Comparison of ENCODE assay signal across 8 mouse cellular contexts in genomic region chr2:153475114-153476112, GRCm38 (mm10). TPM values are rescaled to one million over a fixed set of nuclear protein-coding genes. Genes with fewer than 3 reads are reported as not detected.
DNase-seq lines count a peak whose midpoint lies in the region; ATAC-seq and TF ChIP-seq lines count a peak whose summit lies in the region.

No protein-coding gene starts in this region.

- H3K4me1 ChIP-seq in midbrain, embryonic 10.5 days = peaks cover 45% of the 10 kb centered on the region
- H3K4me1 ChIP-seq in midbrain, embryonic 11.5 days (ENCODE audit: control insufficient read depth, insufficient read depth, low read length) = peaks cover 2% of the 10 kb centered on the region; the same call in 1 of the 2 replicates
- peaks cover 7% of the 10 kb centered on the region for H3K4me1 ChIP-seq in embryonic facial prominence, embryonic 11.5 days (ENCODE audit: control insufficient read depth, insufficient read depth, low read length)
- H3K4me1 ChIP-seq in liver, embryonic 16.5 days (ENCODE audit: control insufficient read depth, low read depth, low read length) = peaks cover 17% of the 10 kb centered on the region

- intact Hi-C loops in heart, postnatal 36 days (cut with DNase I) = no loop called here

- H3K9ac ChIP-seq in midbrain, embryonic 11.5 days (ENCODE audit: low read length) = no peak overlapping the region
- no peak overlapping the region; the same call in 1 of the 2 replicates for H3K9ac ChIP-seq in embryonic facial prominence, embryonic 11.5 days (replicated peaks; ENCODE audit: low read length)
- H3K9ac ChIP-seq in liver, embryonic 16.5 days (ENCODE audit: low read depth, low read length) = no peak overlapping the region

- no peak overlapping the region for H3K4me2 ChIP-seq in midbrain, embryonic 11.5 days
- H3K4me2 ChIP-seq in embryonic facial prominence, embryonic 11.5 days (ENCODE audit: low read depth, low read length) = no peak overlapping the region
- no peak overlapping the region for H3K4me2 ChIP-seq in liver, embryonic 16.5 days (ENCODE audit: low read depth, low read length)

- H3K27ac ChIP-seq in midbrain, embryonic 10.5 days (replicated peaks) = peak overlapping the region; percentile 39
- no peak overlapping the region; the same call in 1 of the 2 replicates for H3K27ac ChIP-seq in midbrain, embryonic 11.5 days (ENCODE audit: low read depth, low read length)
- 0 out of 2 replicates have a peak overlapping the region, but pooled peaks have one; percentile 35 for H3K27ac ChIP-seq in embryonic facial prominence, embryonic 11.5 days (replicated peaks; ENCODE audit: low read depth, low read length)
- H3K27ac ChIP-seq in liver, embryonic 16.5 days (ENCODE audit: low read length) = peak overlapping the region; percentile 25; the same call in 1 of the 2 replicates
- H3K27ac ChIP-seq in layer of hippocampus, adult 2 months = no peak overlapping the region

- no peaks in the 10 kb centered on the region for H3K9me3 ChIP-seq in midbrain, embryonic 10.5 days (replicated peaks)
- no peaks in the 10 kb centered on the region for H3K9me3 ChIP-seq in midbrain, embryonic 11.5 days (ENCODE audit: control insufficient read depth, low read length)
- H3K9me3 ChIP-seq in embryonic facial prominence, embryonic 11.5 days (replicated peaks; ENCODE audit: control insufficient read depth, low read length) = no peaks in the 10 kb centered on the region
- H3K9me3 ChIP-seq in liver, embryonic 16.5 days (replicated peaks; ENCODE audit: control insufficient read depth, low read length) = no peaks in the 10 kb centered on the region

- DNase-seq in midbrain, embryonic 10.5 days (ENCODE audit: low spot score) = no peak
- no peak for DNase-seq in midbrain, embryonic 11.5 days (ENCODE audit: low spot score, missing footprints)
- no peak for DNase-seq in embryonic facial prominence, embryonic 11.5 days (ENCODE audit: low spot score)
- DNase-seq in heart, postnatal 36 days = peak; percentile 28 to 38
- DNase-seq in layer of hippocampus, adult 9-10 months (ENCODE audit: low spot score) = no peak
- DNase-seq in layer of hippocampus, adult 2 months (ENCODE audit: low spot score in 2 of 2) = no peak

- no peaks in the 10 kb centered on the region for H3K27me3 ChIP-seq in midbrain, embryonic 10.5 days (ENCODE audit: low read depth, poor library complexity, severe bottlenecking)
- no peaks in the 10 kb centered on the region for H3K27me3 ChIP-seq in midbrain, embryonic 11.5 days (ENCODE audit: control insufficient read depth, insufficient read depth, low read length)
- no peaks in the 10 kb centered on the region; the same call in 1 of the 2 replicates for H3K27me3 ChIP-seq in embryonic facial prominence, embryonic 11.5 days (ENCODE audit: control insufficient read depth, insufficient read depth, low read length)
- H3K27me3 ChIP-seq in liver, embryonic 16.5 days (ENCODE audit: control insufficient read depth, insufficient read depth, low read depth, low read length) = no peaks in the 10 kb centered on the region

- H3K36me3 ChIP-seq in midbrain, embryonic 10.5 days = no peaks in the 10 kb centered on the region
- H3K36me3 ChIP-seq in midbrain, embryonic 11.5 days (ENCODE audit: control insufficient read depth, insufficient read depth, low read length) = no peaks in the 10 kb centered on the region
- no peaks in the 10 kb centered on the region for H3K36me3 ChIP-seq in embryonic facial prominence, embryonic 11.5 days (replicated peaks; ENCODE audit: control insufficient read depth, insufficient read depth, low read depth, low read length)
- H3K36me3 ChIP-seq in liver, embryonic 16.5 days (ENCODE audit: control insufficient read depth, insufficient read depth) = no peaks in the 10 kb centered on the region; the same call in 1 of the 2 replicates

- WGBS in midbrain, embryonic 10.5 days = 53% methylated on average over 4 of the region's 4 CpGs
- WGBS in midbrain, embryonic 11.5 days = 55% methylated on average over 4 of the region's 4 CpGs
- WGBS in embryonic facial prominence, embryonic 11.5 days = 35% methylated on average over 4 of the region's 4 CpGs
- WGBS in liver, embryonic 16.5 days (ENCODE audit: insufficient replicate concordance) = 46% methylated on average over 4 of the region's 4 CpGs

- no peak for ATAC-seq in midbrain, embryonic 11.5 days (ENCODE audit: low FRiP score)
- no peak for ATAC-seq in embryonic facial prominence, embryonic 11.5 days (replicated peaks; ENCODE audit: insufficient number of reproducible peaks, low FRiP score, low TSS enrichment, low read depth)
- no peak for ATAC-seq in liver, embryonic 16.5 days (ENCODE audit: low read depth)
- no peak for ATAC-seq in megakaryocyte progenitor cell, adult 5-6 weeks (replicated peaks; ENCODE audit: poor library complexity)

- no peak for TF ChIP-seq CTCF in layer of hippocampus, adult 2 months (conservative IDR thresholded peaks at IDR 0.05)

- no peak overlapping the region for H3K4me3 ChIP-seq in midbrain, embryonic 10.5 days
- no peak overlapping the region for H3K4me3 ChIP-seq in midbrain, embryonic 11.5 days (ENCODE audit: low read depth, low read length)
- H3K4me3 ChIP-seq in embryonic facial prominence, embryonic 11.5 days (ENCODE audit: low read depth, low read length) = no peak overlapping the region
- H3K4me3 ChIP-seq in liver, embryonic 16.5 days (ENCODE audit: low read depth, low read length) = no peak overlapping the region
- H3K4me3 ChIP-seq in layer of hippocampus, adult 2 months = no peak overlapping the region

RNA-seq across cellular contexts. Expression of gene 4930404H24Rik, which starts 17.2 kb away (rescaled TPM):
- polyA plus RNA-seq in midbrain, embryonic 10.5 days (2016; fragmentation: Nextera tagmentation; extraction: Ambion mirVana) = not detected in 2 replicates
- polyA plus RNA-seq in midbrain, embryonic 11.5 days (2014; fragmentation: Nextera tagmentation; extraction: Ambion mirVana) = not detected in 2 replicates
- not detected in 2 replicates for polyA plus RNA-seq in embryonic facial prominence, embryonic 11.5 days (2014; fragmentation: Nextera tagmentation; extraction: Ambion mirVana)
- not detected for total RNA-seq in heart, postnatal 36 days (2021)
- polyA plus RNA-seq in liver, embryonic 16.5 days (2015; fragmentation: Nextera tagmentation; extraction: Ambion mirVana) = not detected in 2 replicates
- not detected in 2 replicates for total RNA-seq in megakaryocyte progenitor cell, adult 5-6 weeks (2015)
- total RNA-seq in megakaryocyte progenitor cell, adult 5-6 weeks (2017) = not detected in 2 replicates
- not detected for total RNA-seq in layer of hippocampus, adult 2 months (2021)

RNA-seq across cellular contexts. Expression of gene Nol4l, which starts 54.4 kb away (rescaled TPM):
- 12.8 and 16.8 TPM in 2 replicates for polyA plus RNA-seq in midbrain, embryonic 10.5 days (2016; fragmentation: Nextera tagmentation; extraction: Ambion mirVana)
- 19.5 and 19.9 TPM in 2 replicates for polyA plus RNA-seq in midbrain, embryonic 11.5 days (2014; fragmentation: Nextera tagmentation; extraction: Ambion mirVana)
- polyA plus RNA-seq in embryonic facial prominence, embryonic 11.5 days (2014; fragmentation: Nextera tagmentation; extraction: Ambion mirVana) = 17.6 and 21.0 TPM in 2 replicates
- 1 to 10 TPM; 3.9 to 4.0 TPM for total RNA-seq in heart, postnatal 36 days (2021)
- 3.9 and 4.3 TPM in 2 replicates for polyA plus RNA-seq in liver, embryonic 16.5 days (2015; fragmentation: Nextera tagmentation; extraction: Ambion mirVana)
- 3.0 and 4.4 TPM in 2 replicates for total RNA-seq in megakaryocyte progenitor cell, adult 5-6 weeks (2015)
- 1.4 and 3.7 TPM in 2 replicates for total RNA-seq in megakaryocyte progenitor cell, adult 5-6 weeks (2017)
- 10 to 100 TPM; 47.6 to 52.1 TPM for total RNA-seq in layer of hippocampus, adult 2 months (2021)

Comparison
In these comparisons a context has a peak if more than half of its experiments do, and no peak if none do; other contexts are left out.
1. H3K27ac ChIP-seq: peak in midbrain, embryonic 10.5 days (single experiment), embryonic facial prominence, embryonic 11.5 days (single experiment) and liver, embryonic 16.5 days (single experiment); none in midbrain, embryonic 11.5 days (single experiment) and layer of hippocampus, adult 2 months (single experiment).
2. DNase-seq: peak in heart, postnatal 36 days (2 of 2); none in midbrain, embryonic 10.5 days (single experiment), midbrain, embryonic 11.5 days (single experiment), embryonic facial prominence, embryonic 11.5 days (single experiment), layer of hippocampus, adult 9-10 months (single experiment) and layer of hippocampus, adult 2 months (0 of 2).